Mouse (Mus musculus) brain, embryonic 14.5 days (tissue): ENCODE data around the gene Dedd. TPM values are rescaled to one million over a fixed set of nuclear protein-coding genes. Genes with fewer than 3 reads are reported as not detected.
"Not testable (repeated sequence)": the region's sequence is repeated elsewhere in the genome, so short reads cannot be mapped to it uniquely, and the experiment has no call there.

Experiments used
- DNase-seq: peaks from one replicate; pipeline ENCODE4 v3.0.0-alpha.2; 2011; ENCODE audit warnings: low read depth
- CTCF ChIP-seq: fragments of 200-500 bp; IDR thresholded peaks from 2 replicates; pipeline ENCODE4 v1.5.1; 2012; ENCODE audit warnings: inconsistent platforms, mild to moderate bottlenecking, moderate library complexity, borderline replicate concordance; ENCODE audit not compliant: insufficient read depth, insufficient read length; ENCODE audit errors: extremely low read depth
- POLR2A ChIP-seq: fragments of 200-500 bp; IDR thresholded peaks from 2 replicates; pipeline ENCODE4 v1.6.1; 2012; ENCODE audit warnings: mild to moderate bottlenecking, inconsistent platforms, borderline replicate concordance; ENCODE audit not compliant: poor library complexity, insufficient read depth, insufficient read length, severe bottlenecking; ENCODE audit errors: extremely low read depth
- polyA plus RNA-seq: library from polyadenylated mRNA; depleted of rRNA; stranded (reverse); fragments of >200 nt; gene quantifications from 2 replicates; pipeline ENCODE4 v1.2.3, GENCODE M21; 2012

Dedd gene
- polyA plus RNA-seq, 1 experiment = 63.5 TPM

- DNase-seq = no peak
- TF ChIP-seq POLR2A (no peak), CTCF (no peak)
Measured at GRCm38 (mm10) chr1:171286517-171286916, 42.4 kb upstream of the Dedd start.

GRCm38 (mm10) chr1:171287136-171288081 is 41.5 kb upstream of the Dedd start, which contains the start of gene Usp21:
Usp21 (minus strand) TSS chr1:171287991.
- DNase-seq = peak; percentile 97
- TF ChIP-seq CTCF (no peak), POLR2A (peak; percentile 88)

- DNase-seq = no peak
- TF ChIP-seq POLR2A (no peak), CTCF (no peak)
Measured at GRCm38 (mm10) chr1:171288328-171288727, 40.6 kb upstream of the Dedd start.

GRCm38 (mm10) chr1:171293351-171293750 is 35.6 kb upstream of the Dedd start:
- TF ChIP-seq POLR2A = no peak
- TF ChIP-seq CTCF = no peak
- no peak for DNase-seq

GRCm38 (mm10) chr1:171293906-171294297 is 35.0 kb upstream of the Dedd start:
- no peak for TF ChIP-seq CTCF
- TF ChIP-seq POLR2A = no peak
- DNase-seq = no peak

- peak; percentile 5; the same call in 1 of the 2 replicates for TF ChIP-seq POLR2A
- peak; percentile 47; the same call in 1 of the 2 replicates for TF ChIP-seq CTCF
- peak; percentile 96 for DNase-seq
Measured at GRCm38 (mm10) chr1:171294298-171295062, 34.5 kb upstream of the Dedd start, which contains the start of gene Ufc1. Ufc1 (minus strand) TSS chr1:171295024.

- TF ChIP-seq CTCF = no peak
- TF ChIP-seq POLR2A = no peak
- no peak for DNase-seq
Measured at GRCm38 (mm10) chr1:171295063-171295402, 33.9 kb upstream of the Dedd start.

- no peak for TF ChIP-seq POLR2A
- TF ChIP-seq CTCF = no peak
Measured at GRCm38 (mm10) chr1:171298226-171298625, 30.7 kb upstream of the Dedd start.

GRCm38 (mm10) chr1:171306157-171306556 is 22.8 kb upstream of the Dedd start:
- DNase-seq = not testable (repeated sequence)

More at GRCm38 (mm10) chr1:171298226-171298625, 30.7 kb upstream of the Dedd start:
- no peak for DNase-seq

- TF ChIP-seq CTCF = no peak
- TF ChIP-seq POLR2A = no peak
- DNase-seq = no peak
Measured at GRCm38 (mm10) chr1:171309321-171309720, 19.6 kb upstream of the Dedd start.

GRCm38 (mm10) chr1:171319748-171320147 is 9.2 kb upstream of the Dedd start:
- DNase-seq = no peak
- no peak for TF ChIP-seq POLR2A
- no peak for TF ChIP-seq CTCF

- DNase-seq = no peak
- TF ChIP-seq CTCF (no peak), POLR2A (no peak)
Measured at GRCm38 (mm10) chr1:171320151-171320550, 8.8 kb upstream of the Dedd start.

GRCm38 (mm10) chr1:171321415-171321814 is 7.5 kb upstream of the Dedd start:
- peak; percentile 50 for DNase-seq
- TF ChIP-seq POLR2A (no peak), CTCF (0 out of 2 replicates have a peak, but pooled peaks have one; percentile 1)
